Mouse (Mus musculus): ENCODE measurements around the gene Wee1. TPM values are rescaled to one million over a fixed set of nuclear protein-coding genes. Genes with fewer than 3 reads are reported as not detected.
A peak's percentile ranks its signal among the peaks of the same experiment; 100 is the strongest.

The Wee1 gene
- polyA plus RNA-seq, 1 experiment from 2014 or later: 4.5 TPM

GRCm38 (mm10) chr7:110166233-110166632 lies 44.4 kb downstream of the Wee1 start:
- no peak for TF ChIP-seq CTCF (IDR thresholded peaks at IDR 0.05; ENCODE audit: low read depth)
- Histone ChIP-seq H3K27ac (ENCODE audit: low read depth) (0 out of 2 replicates have a peak overlapping the region, but pooled peaks have one; percentile 32), H3K27me3 (ENCODE audit: insufficient read depth, low read length) (no peaks in the 10 kb centered on the region), H3K4me1 (ENCODE audit: insufficient read depth) (peaks cover 7% of the 10 kb centered on the region; the same call in 1 of the 2 replicates), H3K9ac (replicated peaks) (no peak overlapping the region), H3K9me3 (ENCODE audit: low read length) (no peaks in the 10 kb centered on the region), H3K36me3 (replicated peaks; ENCODE audit: insufficient read depth, low read length) (no peaks in the 10 kb centered on the region), H3K4me3 (ENCODE audit: low read depth, low read length) (no peak overlapping the region), H3K4me2 (ENCODE audit: low read depth, low read length) (no peak overlapping the region)
- DNase-seq (peak; percentile 15), ATAC-seq (no peak)
- 38% methylated on average over 8 of the region's 8 CpGs for WGBS (ENCODE audit: insufficient replicate concordance)

GRCm38 (mm10) chr7:110179208-110179607 lies 57.4 kb downstream of the Wee1 start:
- Histone ChIP-seq H3K27me3 (ENCODE audit: insufficient read depth, low read length) (no peaks in the 10 kb centered on the region), H3K9ac (replicated peaks) (no peak overlapping the region), H3K9me3 (ENCODE audit: low read length) (no peaks in the 10 kb centered on the region), H3K4me3 (ENCODE audit: low read depth, low read length) (no peak overlapping the region), H3K4me2 (ENCODE audit: low read depth, low read length) (no peak overlapping the region), H3K36me3 (replicated peaks; ENCODE audit: insufficient read depth, low read length) (no peaks in the 10 kb centered on the region), H3K27ac (ENCODE audit: low read depth) (no peak overlapping the region), H3K4me1 (ENCODE audit: insufficient read depth) (no peaks in the 10 kb centered on the region)
- no peak for ATAC-seq
- TF ChIP-seq CTCF (IDR thresholded peaks at IDR 0.05; ENCODE audit: low read depth): no peak
- TF ChIP-seq EP300 (IDR thresholded peaks at IDR 0.05; ENCODE audit: low read depth): no peak
- 84% methylated on average over 7 of the region's 7 CpGs for WGBS (ENCODE audit: insufficient replicate concordance)
- DNase-seq: no peak

- H3K9me3 ChIP-seq (ENCODE audit: low read length): no peaks in the 10 kb centered on the region
- no peaks in the 10 kb centered on the region for H3K4me1 ChIP-seq (ENCODE audit: insufficient read depth)
- H3K27ac ChIP-seq (ENCODE audit: low read depth): no peak overlapping the region
- no peak overlapping the region for H3K4me2 ChIP-seq (ENCODE audit: low read depth, low read length)
- H3K4me3 ChIP-seq (ENCODE audit: low read depth, low read length): no peak overlapping the region
- DNase-seq (no peak), ATAC-seq (no peak)
- H3K36me3 ChIP-seq (replicated peaks; ENCODE audit: insufficient read depth, low read length): no peaks in the 10 kb centered on the region
- TF ChIP-seq CTCF (IDR thresholded peaks at IDR 0.05; ENCODE audit: low read depth): no peak
- no peak for TF ChIP-seq EP300 (IDR thresholded peaks at IDR 0.05; ENCODE audit: low read depth)
- H3K27me3 ChIP-seq (ENCODE audit: insufficient read depth, low read length): no peaks in the 10 kb centered on the region
- no peak overlapping the region for H3K9ac ChIP-seq (replicated peaks)
These were observed 58.8 kb downstream of the Wee1 start for GRCm38 (mm10) chr7:110180613-110181012.

- Histone ChIP-seq H3K4me3 (ENCODE audit: low read depth, low read length) (no peak overlapping the region), H3K27ac (ENCODE audit: low read depth) (no peak overlapping the region), H3K4me2 (ENCODE audit: low read depth, low read length) (no peak overlapping the region)
These were observed 59.6 kb downstream of the Wee1 start for GRCm38 (mm10) chr7:110181446-110181845.

GRCm38 (mm10) chr7:110184608-110185007 lies 62.8 kb downstream of the Wee1 start:
- ATAC-seq (no peak), DNase-seq (no peak)
- Histone ChIP-seq H3K9me3 (ENCODE audit: low read length) (no peaks in the 10 kb centered on the region), H3K4me1 (ENCODE audit: insufficient read depth) (no peaks in the 10 kb centered on the region), H3K9ac (replicated peaks) (no peak overlapping the region), H3K4me3 (ENCODE audit: low read depth, low read length) (no peak overlapping the region), H3K27me3 (ENCODE audit: insufficient read depth, low read length) (no peaks in the 10 kb centered on the region), H3K27ac (ENCODE audit: low read depth) (no peak overlapping the region), H3K4me2 (ENCODE audit: low read depth, low read length) (no peak overlapping the region), H3K36me3 (replicated peaks; ENCODE audit: insufficient read depth, low read length) (no peaks in the 10 kb centered on the region)
- TF ChIP-seq EP300 (IDR thresholded peaks at IDR 0.05; ENCODE audit: low read depth): no peak
- no peak for TF ChIP-seq CTCF (IDR thresholded peaks at IDR 0.05; ENCODE audit: low read depth)
- WGBS (ENCODE audit: insufficient replicate concordance): 63% methylated on average over 3 of the region's 3 CpGs

More at GRCm38 (mm10) chr7:110181446-110181845, 59.6 kb downstream of the Wee1 start:
- Histone ChIP-seq H3K9ac (replicated peaks) (no peak overlapping the region), H3K4me1 (ENCODE audit: insufficient read depth) (no peaks in the 10 kb centered on the region), H3K36me3 (replicated peaks; ENCODE audit: insufficient read depth, low read length) (no peaks in the 10 kb centered on the region), H3K9me3 (ENCODE audit: low read length) (no peaks in the 10 kb centered on the region), H3K27me3 (ENCODE audit: insufficient read depth, low read length) (no peaks in the 10 kb centered on the region)
- DNase-seq (no peak), ATAC-seq (no peak)
- TF ChIP-seq EP300 (IDR thresholded peaks at IDR 0.05; ENCODE audit: low read depth) (no peak), CTCF (IDR thresholded peaks at IDR 0.05; ENCODE audit: low read depth) (no peak)
- WGBS (ENCODE audit: insufficient replicate concordance): 66% methylated on average over 8 of the region's 8 CpGs

GRCm38 (mm10) chr7:110189951-110190350 lies 68.1 kb downstream of the Wee1 start:
- Histone ChIP-seq H3K4me3 (ENCODE audit: low read depth, low read length) (no peak overlapping the region), H3K9me3 (ENCODE audit: low read length) (no peaks in the 10 kb centered on the region), H3K27ac (ENCODE audit: low read depth) (no peak overlapping the region), H3K9ac (replicated peaks) (no peak overlapping the region), H3K36me3 (replicated peaks; ENCODE audit: insufficient read depth, low read length) (no peaks in the 10 kb centered on the region), H3K27me3 (ENCODE audit: insufficient read depth, low read length) (no peaks in the 10 kb centered on the region), H3K4me1 (ENCODE audit: insufficient read depth) (peaks cover 4% of the 10 kb centered on the region; the same call in 1 of the 2 replicates), H3K4me2 (ENCODE audit: low read depth, low read length) (no peak overlapping the region)
- DNase-seq (no peak), ATAC-seq (peak; percentile 15; the same call in 1 of the 2 replicates)
- TF ChIP-seq EP300 (IDR thresholded peaks at IDR 0.05; ENCODE audit: low read depth) (no peak), CTCF (IDR thresholded peaks at IDR 0.05; ENCODE audit: low read depth) (no peak)
- 41% methylated on average over 7 of the region's 7 CpGs for WGBS (ENCODE audit: insufficient replicate concordance)

Other genes starting within 250 kb of the Wee1 start
- 8.0 and 8.9 TPM in 2 replicates for gene Dennd5a, start 161.6 kb upstream of the Wee1 start, polyA plus RNA-seq (2015; fragmentation: Nextera tagmentation; extraction: Ambion mirVana)
- 26.9 and 27.7 TPM in 2 replicates for gene Tmem41b, start 135.1 kb upstream of the Wee1 start, polyA plus RNA-seq (2015; fragmentation: Nextera tagmentation; extraction: Ambion mirVana)
- gene Ipo7, start 103.8 kb upstream of the Wee1 start, polyA plus RNA-seq (2015; fragmentation: Nextera tagmentation; extraction: Ambion mirVana): 10.7 and 11.9 TPM in 2 replicates
- 4.1 and 5.2 TPM in 2 replicates for gene Zfp143, start 60.8 kb upstream of the Wee1 start, polyA plus RNA-seq (2015; fragmentation: Nextera tagmentation; extraction: Ambion mirVana)
- 5.2 and 7.2 TPM in 2 replicates for gene Swap70, start 99.7 kb downstream of the Wee1 start, polyA plus RNA-seq (2015; fragmentation: Nextera tagmentation; extraction: Ambion mirVana)